Mouse (Mus musculus) brain, embryonic 14.5 days (tissue): ENCODE data around the gene Vav2. TPM values are rescaled to one million over a fixed set of nuclear protein-coding genes. Genes with fewer than 3 reads are reported as not detected.

Experiments used
- DNase-seq: peaks from one replicate; pipeline ENCODE4 v3.0.0-alpha.2; 2011; ENCODE audit warnings: low read depth
- CTCF ChIP-seq: fragments of 200-500 bp; IDR thresholded peaks from 2 replicates; pipeline ENCODE4 v1.5.1; 2012; ENCODE audit warnings: inconsistent platforms, mild to moderate bottlenecking, moderate library complexity, borderline replicate concordance; ENCODE audit not compliant: insufficient read depth, insufficient read length; ENCODE audit errors: extremely low read depth
- POLR2A ChIP-seq: fragments of 200-500 bp; IDR thresholded peaks from 2 replicates; pipeline ENCODE4 v1.6.1; 2012; ENCODE audit warnings: mild to moderate bottlenecking, inconsistent platforms, borderline replicate concordance; ENCODE audit not compliant: poor library complexity, insufficient read depth, insufficient read length, severe bottlenecking; ENCODE audit errors: extremely low read depth
- polyA plus RNA-seq: library from polyadenylated mRNA; depleted of rRNA; stranded (reverse); fragments of >200 nt; gene quantifications from 2 replicates; pipeline ENCODE4 v1.2.3, GENCODE M21; 2012

The Vav2 gene
- polyA plus RNA-seq, 1 experiment = 55.0 TPM

GRCm38 (mm10) chr2:27438281-27438680 lies 11.4 kb upstream of the Vav2 start:
- TF ChIP-seq POLR2A (no peak), CTCF (no peak)

GRCm38 (mm10) chr2:27437876-27438275 lies 11.0 kb upstream of the Vav2 start:
- TF ChIP-seq CTCF = no peak
- no peak for TF ChIP-seq POLR2A
- DNase-seq = no peak

More at GRCm38 (mm10) chr2:27438281-27438680, 11.4 kb upstream of the Vav2 start:
- no peak for DNase-seq

GRCm38 (mm10) chr2:27432599-27432998 lies 5.8 kb upstream of the Vav2 start:
- no peak for TF ChIP-seq POLR2A
- DNase-seq = no peak

- peak; percentile 35 for DNase-seq
- TF ChIP-seq POLR2A = no peak
- no peak for TF ChIP-seq CTCF
These were observed 3.8 kb upstream of the Vav2 start for GRCm38 (mm10) chr2:27430621-27431020.

GRCm38 (mm10) chr2:27428071-27428470 lies 1.2 kb upstream of the Vav2 start:
- TF ChIP-seq POLR2A (no peak), CTCF (peak; percentile 99)
- peak; percentile 93 for DNase-seq

GRCm38 (mm10) chr2:27426406-27426854 lies 403 bp downstream of the Vav2 start:
- no peak for DNase-seq
- TF ChIP-seq POLR2A = 0 out of 2 replicates have a peak, but pooled peaks have one; percentile 15
- no peak for TF ChIP-seq CTCF

- DNase-seq = peak; percentile 47
These were observed 955 bp downstream of the Vav2 start for GRCm38 (mm10) chr2:27425751-27426405.

GRCm38 (mm10) chr2:27425161-27425611 lies 1.6 kb downstream of the Vav2 start:
- DNase-seq = peak; percentile 71
- TF ChIP-seq POLR2A = no peak
- TF ChIP-seq CTCF = no peak

More at GRCm38 (mm10) chr2:27425751-27426405, 955 bp downstream of the Vav2 start:
- TF ChIP-seq CTCF (no peak), POLR2A (no peak)

GRCm38 (mm10) chr2:27423596-27423995 lies 3.2 kb downstream of the Vav2 start:
- no peak for DNase-seq
- TF ChIP-seq CTCF (no peak), POLR2A (no peak)

GRCm38 (mm10) chr2:27421293-27422068 lies 5.4 kb downstream of the Vav2 start:
- DNase-seq = peak; percentile 89
- TF ChIP-seq POLR2A (no peak), CTCF (no peak)

- DNase-seq = no peak
- TF ChIP-seq POLR2A (no peak), CTCF (no peak)
These were observed 8.2 kb downstream of the Vav2 start for GRCm38 (mm10) chr2:27418577-27419070.

- TF ChIP-seq CTCF = no peak
- TF ChIP-seq POLR2A = no peak
- DNase-seq = no peak
These were observed 9.1 kb downstream of the Vav2 start for GRCm38 (mm10) chr2:27417648-27418153.

GRCm38 (mm10) chr2:27416425-27416824 lies 10.4 kb downstream of the Vav2 start:
- DNase-seq = no peak
- TF ChIP-seq POLR2A = no peak
- no peak for TF ChIP-seq CTCF
